Mouse (Mus musculus) ES-Bruce4 (cell line): Measurements from ENCODE around the gene Uroc1. TPM values are rescaled to one million over a fixed set of nuclear protein-coding genes. Genes with fewer than 3 reads are reported as not detected.

Source experiments
- H3K27ac ChIP-seq: 2 replicates; pipeline ENCODE4 v1.5.1; 2012; ENCODE audit warnings: low read length, inconsistent platforms; ENCODE audit not compliant: insufficient read depth
- H3K27me3 ChIP-seq: 2 replicates; pipeline ENCODE4 v1.6.1; 2012; ENCODE audit warnings: mild to moderate bottlenecking, low read length, inconsistent platforms; ENCODE audit not compliant: control insufficient read depth, poor library complexity, insufficient read depth, severe bottlenecking
- H3K36me3 ChIP-seq: 2 replicates; pipeline ENCODE4 v1.6.1; 2012; ENCODE audit warnings: inconsistent platforms, mild to moderate bottlenecking, low read length, moderate library complexity; ENCODE audit not compliant: control insufficient read depth, poor library complexity, insufficient read depth, severe bottlenecking
- H3K4me1 ChIP-seq: one replicate; pipeline ENCODE4 v1.8.1; 2011; ENCODE audit warnings: low read length; ENCODE audit not compliant: control insufficient read depth, insufficient read depth
- H3K4me3 ChIP-seq: 2 replicates; pipeline ENCODE4 v1.5.1; 2011; ENCODE audit warnings: low read depth, mild to moderate bottlenecking, low read length
- H3K9ac ChIP-seq: 2 replicates; pipeline ENCODE4 v1.6.1; 2012; ENCODE audit warnings: low read depth, mild to moderate bottlenecking, inconsistent platforms; ENCODE audit not compliant: poor library complexity, severe bottlenecking
- H3K9me3 ChIP-seq: replicated peaks from 2 replicates; pipeline ENCODE4 v1.6.1; 2012; ENCODE audit warnings: mild to moderate bottlenecking, low read length, inconsistent platforms; ENCODE audit not compliant: control insufficient read depth, poor library complexity, insufficient read depth, severe bottlenecking
- CTCF ChIP-seq: IDR thresholded peaks from one replicate; pipeline ENCODE4 v1.8.1; 2011; ENCODE audit warnings: low read depth, low read length
- EP300 ChIP-seq: IDR thresholded peaks from 2 replicates; pipeline ENCODE4 v1.6.1; 2011; ENCODE audit warnings: low read depth, low read length; ENCODE audit not compliant: insufficient read depth
- POLR2A ChIP-seq: IDR thresholded peaks from one replicate; pipeline ENCODE4 v1.8.1; 2011; ENCODE audit warnings: low read length; ENCODE audit not compliant: insufficient read depth
- polyA plus RNA-seq: library from polyadenylated mRNA; stranded (reverse); fragments of >200 nt; gene quantifications from 2 replicates; pipeline ENCODE4 v1.2.4, GENCODE M21; 2011; ENCODE audit warnings: low read depth; ENCODE audit not compliant: missing spikeins, insufficient read depth, insufficient read length

Uroc1 gene
- polyA plus RNA-seq, 1 experiment = not detected

GRCm38 (mm10) chr6:90315961-90316360 lies 17.1 kb upstream of the Uroc1 start:
- no peak overlapping the region for H3K4me3 ChIP-seq
- H3K9ac ChIP-seq = no peak overlapping the region
- no peaks in the 10 kb centered on the region for H3K27me3 ChIP-seq
- no peaks in the 10 kb centered on the region for H3K4me1 ChIP-seq
- H3K36me3 ChIP-seq = no peaks in the 10 kb centered on the region
- no peak overlapping the region for H3K27ac ChIP-seq
- TF ChIP-seq EP300 (no peak), CTCF (no peak), POLR2A (no peak)
- peaks cover 17% of the 10 kb centered on the region for H3K9me3 ChIP-seq

GRCm38 (mm10) chr6:90317510-90318258 lies 15.4 kb upstream of the Uroc1 start:
- Histone ChIP-seq H3K27ac (no peak overlapping the region), H3K4me3 (no peak overlapping the region)

GRCm38 (mm10) chr6:90319019-90319418 lies 14.1 kb upstream of the Uroc1 start:
- no peaks in the 10 kb centered on the region for H3K4me1 ChIP-seq
- H3K9ac ChIP-seq = no peak overlapping the region
- H3K36me3 ChIP-seq = no peaks in the 10 kb centered on the region
- H3K9me3 ChIP-seq = peaks cover 5% of the 10 kb centered on the region; the same call in 1 of the 2 replicates
- H3K4me3 ChIP-seq = no peak overlapping the region
- H3K27me3 ChIP-seq = no peaks in the 10 kb centered on the region
- no peak for TF ChIP-seq CTCF
- TF ChIP-seq POLR2A = no peak
- no peak for TF ChIP-seq EP300
- H3K27ac ChIP-seq = no peak overlapping the region

More at GRCm38 (mm10) chr6:90317510-90318258, 15.4 kb upstream of the Uroc1 start:
- Histone ChIP-seq H3K36me3 (no peaks in the 10 kb centered on the region), H3K4me1 (no peaks in the 10 kb centered on the region), H3K9me3 (peaks cover 5% of the 10 kb centered on the region; the same call in 1 of the 2 replicates), H3K27me3 (no peaks in the 10 kb centered on the region), H3K9ac (no peak overlapping the region)
- TF ChIP-seq POLR2A (no peak), EP300 (no peak), CTCF (no peak)

GRCm38 (mm10) chr6:90319475-90320191 lies 13.5 kb upstream of the Uroc1 start:
- H3K4me1 ChIP-seq = no peaks in the 10 kb centered on the region
- H3K27me3 ChIP-seq = no peaks in the 10 kb centered on the region
- H3K4me3 ChIP-seq = no peak overlapping the region
- no peak overlapping the region for H3K9ac ChIP-seq
- TF ChIP-seq CTCF (no peak), POLR2A (no peak), EP300 (no peak)
- peaks cover 5% of the 10 kb centered on the region; the same call in 1 of the 2 replicates for H3K9me3 ChIP-seq
- no peaks in the 10 kb centered on the region for H3K36me3 ChIP-seq
- no peak overlapping the region for H3K27ac ChIP-seq

GRCm38 (mm10) chr6:90320429-90320828 lies 12.7 kb upstream of the Uroc1 start:
- TF ChIP-seq POLR2A (no peak), EP300 (no peak), CTCF (no peak)
- Histone ChIP-seq H3K36me3 (no peaks in the 10 kb centered on the region), H3K27ac (no peak overlapping the region), H3K9me3 (peaks cover 4% of the 10 kb centered on the region; the same call in 1 of the 2 replicates), H3K4me3 (no peak overlapping the region), H3K27me3 (no peaks in the 10 kb centered on the region), H3K4me1 (no peaks in the 10 kb centered on the region), H3K9ac (no peak overlapping the region)

- H3K27ac ChIP-seq = no peak overlapping the region
- no peaks in the 10 kb centered on the region for H3K27me3 ChIP-seq
- H3K4me3 ChIP-seq = no peak overlapping the region
- no peaks in the 10 kb centered on the region for H3K9me3 ChIP-seq
- TF ChIP-seq POLR2A (no peak), EP300 (no peak), CTCF (no peak)
- no peak overlapping the region for H3K9ac ChIP-seq
- no peaks in the 10 kb centered on the region for H3K4me1 ChIP-seq
- H3K36me3 ChIP-seq = no peaks in the 10 kb centered on the region
Measured at GRCm38 (mm10) chr6:90321811-90322210, 11.3 kb upstream of the Uroc1 start.
